Mouse (Mus musculus) B cell, adult 2 months (primary cell): Measurements from ENCODE around the gene Kalrn.

ENCODE experiments used
- DNase-seq, 2 experiments: peaks; one replicate each; pipeline ENCODE4 v3.0.0; 2022

Kalrn gene

DNA sequence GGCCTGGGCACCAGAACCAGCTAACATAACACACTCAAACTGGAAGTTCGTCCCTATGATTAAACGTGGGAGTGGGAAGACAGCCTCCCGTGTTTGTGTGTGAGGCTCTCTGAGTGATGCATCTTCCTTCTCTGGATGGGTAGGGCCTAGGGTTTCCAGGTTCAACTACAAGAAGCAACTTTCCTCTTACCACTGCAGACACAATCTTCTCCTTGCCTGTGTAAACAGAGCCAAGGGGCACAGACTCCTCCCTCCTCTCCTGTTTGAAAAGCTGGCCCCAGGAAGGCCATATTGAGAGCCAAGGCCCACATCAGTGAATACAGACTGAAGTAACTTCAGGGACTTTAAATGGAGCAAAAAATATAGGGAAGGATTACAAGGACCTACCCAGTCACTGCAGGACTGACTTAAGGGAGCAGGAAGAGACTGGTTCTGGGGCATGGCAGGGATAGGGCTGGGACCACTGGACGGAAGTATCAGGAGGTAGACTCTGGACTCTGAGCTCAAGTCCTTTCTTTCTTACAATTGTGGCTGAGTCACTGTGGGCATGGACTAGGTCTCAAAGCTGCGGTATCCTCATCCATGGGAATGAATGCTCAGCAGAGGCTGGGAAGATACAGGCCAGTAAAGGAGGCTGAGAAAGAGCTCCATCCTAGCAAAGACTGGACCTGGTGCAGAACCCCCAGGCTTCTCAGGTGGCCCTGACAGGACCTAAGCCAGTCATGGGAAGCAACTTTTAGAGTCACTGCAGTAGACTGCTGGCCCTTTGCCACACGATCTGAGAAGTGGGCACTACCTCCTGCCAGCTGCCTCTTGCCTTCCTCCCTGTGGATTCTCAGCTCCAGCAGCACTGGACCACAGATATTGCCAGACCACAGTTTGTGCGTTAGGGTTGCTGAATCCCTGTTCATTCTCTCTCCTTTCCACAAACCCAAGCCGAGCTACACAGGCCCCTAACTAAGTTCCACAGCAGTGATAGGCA is 228.1 kb downstream of the Kalrn start:
- DNase-seq: no peak

DNA sequence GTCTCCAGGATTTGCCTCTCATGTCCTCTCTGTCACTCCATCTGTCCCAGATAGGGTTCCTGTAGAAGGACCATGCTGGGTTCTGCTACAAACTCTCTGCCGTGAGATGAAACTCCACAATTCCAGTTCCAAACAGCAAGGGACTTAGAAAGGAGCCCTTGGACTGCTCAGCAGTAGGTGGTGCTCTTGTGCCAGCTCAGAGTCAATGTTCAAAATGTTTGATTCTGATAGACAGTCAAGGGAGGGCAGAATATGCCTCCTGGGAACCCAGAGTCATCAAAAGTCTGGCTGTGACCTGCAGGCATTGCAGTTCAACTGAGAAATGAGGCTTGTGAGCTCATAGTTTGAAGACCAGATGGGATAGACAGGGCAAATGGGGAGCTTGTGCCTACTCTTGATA is 229.4 kb downstream of the Kalrn start:
- no peak for DNase-seq

DNA sequence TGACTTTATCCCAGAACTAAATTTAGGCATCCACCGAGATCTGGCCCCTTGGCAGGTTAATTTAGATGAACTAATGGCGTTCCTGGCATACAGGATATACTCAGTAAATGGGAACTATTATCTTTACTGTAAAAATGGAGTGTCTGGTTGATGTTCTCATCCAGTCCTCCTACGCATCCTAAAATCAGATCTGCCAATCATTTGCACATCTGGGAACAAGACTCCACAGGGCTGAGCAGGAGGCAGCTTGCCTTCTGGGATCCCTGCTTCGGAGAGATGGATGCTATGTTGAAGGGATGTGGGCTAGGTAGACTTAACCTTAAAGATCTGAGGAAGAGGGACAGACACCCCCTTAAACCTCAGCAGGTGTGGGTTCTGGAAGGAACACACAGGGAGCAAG is 230.2 kb downstream of the Kalrn start:
- no peak for DNase-seq

DNA sequence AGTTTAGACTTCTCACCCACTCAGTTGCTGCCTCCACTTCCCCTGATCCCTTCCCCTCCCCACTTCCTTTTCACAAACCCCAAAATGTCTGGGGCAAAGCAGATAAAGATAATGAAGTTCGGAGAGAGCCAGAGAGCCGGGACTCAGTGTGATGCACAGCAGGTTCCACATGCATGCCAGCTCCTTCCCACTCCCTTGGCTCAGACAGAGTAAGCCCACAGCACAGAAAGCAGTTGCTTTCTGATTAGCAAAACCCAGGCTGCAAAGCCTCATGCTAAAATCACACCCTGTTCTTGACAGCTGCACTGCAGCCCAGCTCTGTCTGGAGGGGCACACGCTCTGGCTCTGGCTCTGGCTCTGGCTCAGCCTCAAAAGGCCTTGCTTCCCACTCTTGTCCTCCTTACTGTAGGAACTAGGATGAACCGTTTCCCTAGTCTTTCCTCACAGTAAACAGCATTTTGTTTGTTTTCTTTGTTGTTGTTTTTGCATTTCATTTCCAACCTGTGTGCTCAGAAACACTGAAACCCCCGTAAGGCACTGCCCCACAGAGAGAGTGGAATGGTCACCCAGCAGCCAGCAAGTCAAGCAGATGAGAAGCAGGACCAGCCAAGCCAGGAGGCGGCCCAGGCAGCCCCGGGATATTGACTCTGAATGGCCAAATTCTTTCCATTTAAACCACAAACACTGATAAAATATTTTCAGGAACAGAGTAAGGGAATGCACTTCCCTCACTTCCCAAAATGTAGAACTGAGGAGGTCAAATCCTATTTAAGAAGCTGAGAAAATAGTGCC is 230.8 kb downstream of the Kalrn start:
- no peak for DNase-seq

DNA sequence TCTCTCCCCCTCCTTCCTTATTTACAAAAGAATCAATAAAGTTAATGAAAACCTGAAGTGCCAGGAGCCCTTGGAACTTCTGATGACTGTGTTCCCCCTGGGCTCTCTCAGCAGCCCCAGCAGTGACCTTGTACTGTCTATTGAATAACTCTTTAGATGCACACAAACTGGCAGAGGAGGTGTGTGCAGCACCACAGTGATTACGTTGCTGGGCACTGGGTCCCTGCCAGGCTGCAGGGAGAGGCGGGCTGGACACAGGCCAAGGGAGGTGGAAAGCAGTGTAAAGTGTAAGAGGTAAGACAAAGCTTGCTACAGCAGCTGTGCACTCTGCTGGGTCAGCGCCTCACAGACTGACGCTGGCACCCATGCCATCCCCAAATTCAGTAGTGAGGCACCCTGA is 238.4 kb downstream of the Kalrn start:
- DNase-seq: no peak

DNA sequence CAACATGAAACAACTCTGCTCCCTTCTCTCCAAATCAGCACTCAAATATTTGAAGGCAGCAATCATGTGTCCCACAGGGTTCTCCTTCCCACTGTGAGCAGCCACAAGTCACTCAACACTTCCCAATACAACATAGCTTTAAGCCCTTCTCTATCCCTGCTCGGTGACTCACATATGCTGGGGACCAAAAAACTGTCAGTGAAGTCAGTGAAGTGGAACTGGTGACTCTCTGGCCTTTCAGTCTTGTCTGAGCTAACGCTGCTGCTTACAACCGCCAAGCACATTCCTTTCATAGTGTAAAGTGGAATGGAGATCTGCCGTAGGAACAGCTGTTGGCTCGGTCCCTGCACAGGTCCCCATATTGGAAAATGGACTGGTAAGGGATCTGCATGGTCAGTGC is 241.7 kb downstream of the Kalrn start:
- DNase-seq: no peak

DNA sequence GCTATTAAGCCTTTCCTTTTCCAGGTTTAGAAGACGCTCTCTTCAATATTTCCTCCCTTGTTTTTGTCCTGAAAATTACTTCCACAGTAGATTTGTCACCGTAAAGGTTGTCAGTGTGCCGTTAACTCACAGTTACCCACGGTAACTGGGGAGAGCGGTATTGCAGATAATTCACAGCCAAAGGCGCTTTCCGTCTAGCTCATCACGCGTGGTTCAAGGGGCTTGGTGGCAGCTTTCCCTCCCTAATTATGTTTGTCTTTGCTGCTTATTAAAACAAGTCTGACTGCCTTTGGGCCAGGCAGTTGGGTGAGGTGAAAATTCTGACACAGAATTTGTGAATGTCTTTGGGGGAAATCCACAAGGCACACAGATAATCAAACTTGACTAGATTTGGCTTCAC is 243.5 kb downstream of the Kalrn start:
- no peak for DNase-seq

DNA sequence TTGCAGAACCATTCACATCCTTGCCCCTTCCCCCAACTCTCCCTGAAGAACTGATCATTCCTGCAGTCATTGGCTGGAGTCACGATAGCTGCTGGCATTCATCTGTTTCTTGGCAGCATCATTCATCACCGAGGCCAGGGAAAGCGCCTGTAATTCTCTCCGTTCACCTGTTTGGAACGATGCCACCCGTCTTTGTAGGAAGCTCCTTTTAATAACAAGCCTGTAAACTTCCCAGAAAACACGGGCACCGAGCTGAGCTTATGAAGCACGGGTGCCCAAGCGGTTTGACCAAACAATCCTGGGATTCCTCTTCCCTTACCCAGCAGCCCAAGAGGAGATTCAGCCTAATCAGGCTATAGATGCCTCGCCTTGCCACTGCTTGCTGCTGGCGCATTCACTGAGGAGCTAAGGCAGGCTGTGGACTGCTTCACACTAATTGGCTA is 243.9 kb downstream of the Kalrn start:
- DNase-seq: no peak

DNA sequence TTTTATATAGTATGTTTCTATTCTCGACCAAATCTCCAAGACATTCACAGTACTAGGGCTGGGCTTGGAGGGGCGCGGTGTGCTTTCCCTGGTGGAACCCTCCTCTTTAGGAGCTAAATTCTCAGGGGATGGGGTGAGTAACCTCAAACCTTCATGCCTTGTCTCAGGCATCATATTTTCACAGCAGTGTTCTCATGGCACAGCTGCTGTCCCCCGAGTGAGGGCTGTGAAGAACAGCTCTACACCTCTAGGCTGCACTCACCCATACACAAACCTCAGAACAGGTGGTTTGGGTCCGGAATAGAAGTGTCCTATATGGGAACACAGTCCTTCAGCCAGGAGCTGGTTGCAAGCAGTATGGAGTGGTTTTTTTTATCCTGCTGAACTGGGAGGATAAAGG is 245.4 kb downstream of the Kalrn start:
- DNase-seq: no peak

DNA sequence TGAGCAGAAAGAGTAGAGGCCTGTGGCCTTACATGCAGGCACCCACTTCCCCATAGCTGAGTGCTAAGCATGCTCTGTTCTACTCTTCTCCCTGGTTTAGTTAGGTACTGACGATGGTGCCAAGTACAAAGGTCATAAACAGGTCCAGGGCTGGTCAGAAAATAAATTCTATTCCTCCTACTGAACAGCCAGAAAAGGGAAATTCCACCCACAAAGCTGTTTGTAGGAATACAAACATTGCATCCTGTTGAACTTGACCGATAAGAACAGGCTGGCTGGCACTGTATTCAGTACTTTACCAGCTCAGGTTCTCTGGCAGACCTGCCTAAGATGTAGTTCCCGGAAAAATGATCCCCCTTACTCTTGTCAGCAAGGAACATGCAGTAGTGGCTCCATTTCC is 247.5 kb downstream of the Kalrn start:
- DNase-seq: no peak

DNA sequence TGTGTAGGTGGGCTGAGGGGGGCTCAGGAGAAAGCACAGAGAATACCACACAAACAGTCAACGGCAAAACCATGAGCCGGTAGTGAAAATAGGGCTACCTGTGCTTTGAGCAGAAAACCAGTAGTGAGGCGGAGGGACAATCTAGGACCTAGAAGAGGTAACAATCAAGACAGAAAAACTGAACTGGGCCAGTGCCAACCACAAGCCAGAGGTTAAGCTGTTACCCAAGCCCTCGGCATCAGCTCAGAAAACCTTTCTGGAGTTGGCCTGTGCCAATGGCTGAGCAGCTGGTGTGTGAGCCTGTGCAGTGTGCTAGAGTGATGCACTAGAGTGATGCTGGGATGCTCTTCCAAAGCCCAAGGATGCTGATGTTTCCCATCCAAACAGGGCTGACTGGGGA is 248.2 kb downstream of the Kalrn start:
- no peak for DNase-seq

DNA sequence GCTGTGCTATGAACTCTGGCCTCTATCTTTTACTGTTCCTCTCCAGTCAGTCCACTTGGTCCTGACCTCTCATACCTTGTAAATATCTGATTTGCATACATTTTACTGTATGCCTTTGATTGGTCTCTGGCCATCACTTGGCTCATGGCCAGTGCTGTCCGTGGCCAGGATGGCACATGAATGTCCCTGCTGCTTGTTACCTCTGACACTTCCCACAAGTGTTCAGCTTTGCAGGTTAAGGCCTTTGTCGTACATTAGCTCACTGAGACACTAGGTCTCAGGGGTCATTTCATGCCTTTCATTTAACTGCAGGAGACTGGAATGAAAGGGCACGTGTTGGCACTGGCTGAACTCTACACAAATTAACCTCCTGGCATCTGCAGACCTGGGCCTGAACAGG is 248.6 kb downstream of the Kalrn start:
- DNase-seq: no peak

DNA sequence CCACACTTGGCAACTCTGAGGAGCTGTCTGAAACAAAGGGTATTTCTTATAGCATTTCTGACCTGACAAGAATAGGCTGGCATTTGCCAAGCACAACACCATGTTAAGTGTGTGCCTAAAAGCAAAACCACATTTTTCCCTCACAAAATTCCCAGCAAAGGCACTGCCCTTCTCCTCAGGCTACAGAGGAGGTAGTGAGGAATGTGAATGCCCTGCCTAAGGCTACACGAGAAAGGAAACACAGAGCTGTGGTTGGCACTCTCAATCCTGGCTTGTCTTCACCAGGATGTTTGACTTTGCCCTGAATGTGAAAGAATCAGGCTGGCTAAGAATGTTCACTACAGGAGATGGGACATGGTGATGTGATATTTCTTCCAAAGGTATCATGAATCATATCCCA is 249.8 kb downstream of the Kalrn start:
- DNase-seq: no peak

DNA sequence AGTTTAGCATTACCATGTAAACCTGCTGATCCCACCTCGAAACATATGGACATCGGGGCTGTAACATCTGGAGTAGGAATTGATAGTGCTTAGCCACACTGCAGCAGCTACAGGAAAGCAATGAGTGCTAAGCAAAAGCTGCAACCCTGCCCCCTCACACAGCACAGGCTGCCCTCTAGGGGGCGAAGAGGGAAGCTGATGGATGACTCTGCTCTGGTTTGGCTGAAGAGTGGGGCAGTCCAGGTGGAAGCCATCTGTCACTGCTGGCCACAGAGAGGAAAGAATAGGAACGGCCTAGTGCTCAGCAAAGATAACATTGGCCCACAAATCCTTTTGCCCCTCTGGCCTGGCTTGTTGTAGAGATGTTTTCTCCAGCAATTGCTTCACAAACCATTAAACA is 250.8 kb downstream of the Kalrn start:
- peak; percentile 10 to 21 for DNase-seq

DNA sequence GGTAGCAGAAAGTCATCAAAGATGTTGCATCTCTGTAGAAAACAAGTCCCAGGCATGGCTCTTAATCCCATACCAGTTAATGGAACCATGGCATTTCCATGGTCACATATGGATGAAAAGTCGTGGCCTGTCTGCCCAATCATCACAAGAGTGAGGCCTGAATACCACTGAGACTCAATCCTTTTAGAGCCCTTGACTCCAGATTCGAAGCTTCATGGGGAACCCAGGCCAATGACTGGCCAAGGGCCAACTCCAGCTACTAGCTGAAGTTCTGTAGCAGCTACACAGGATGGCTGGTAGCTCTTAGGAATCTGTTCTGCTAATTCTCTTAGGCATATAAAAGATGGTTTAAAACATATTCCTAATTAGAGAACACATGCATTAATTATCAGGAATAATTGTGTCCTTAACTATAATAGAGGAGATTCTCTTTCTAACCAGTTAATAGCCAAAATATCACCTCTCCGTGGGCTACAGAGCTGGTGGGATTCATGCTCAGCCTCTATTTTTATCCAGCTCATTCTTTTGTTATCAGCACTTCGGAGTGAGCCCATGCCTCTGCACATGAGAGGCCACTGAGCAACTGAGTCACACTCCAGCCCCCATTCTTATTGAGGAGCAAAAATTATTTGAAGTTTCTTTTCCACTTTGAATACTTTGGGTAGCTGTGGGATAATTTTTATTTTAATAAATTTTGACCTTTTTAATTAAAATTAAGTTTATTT is 252.1 kb downstream of the Kalrn start:
- DNase-seq: no peak

DNA sequence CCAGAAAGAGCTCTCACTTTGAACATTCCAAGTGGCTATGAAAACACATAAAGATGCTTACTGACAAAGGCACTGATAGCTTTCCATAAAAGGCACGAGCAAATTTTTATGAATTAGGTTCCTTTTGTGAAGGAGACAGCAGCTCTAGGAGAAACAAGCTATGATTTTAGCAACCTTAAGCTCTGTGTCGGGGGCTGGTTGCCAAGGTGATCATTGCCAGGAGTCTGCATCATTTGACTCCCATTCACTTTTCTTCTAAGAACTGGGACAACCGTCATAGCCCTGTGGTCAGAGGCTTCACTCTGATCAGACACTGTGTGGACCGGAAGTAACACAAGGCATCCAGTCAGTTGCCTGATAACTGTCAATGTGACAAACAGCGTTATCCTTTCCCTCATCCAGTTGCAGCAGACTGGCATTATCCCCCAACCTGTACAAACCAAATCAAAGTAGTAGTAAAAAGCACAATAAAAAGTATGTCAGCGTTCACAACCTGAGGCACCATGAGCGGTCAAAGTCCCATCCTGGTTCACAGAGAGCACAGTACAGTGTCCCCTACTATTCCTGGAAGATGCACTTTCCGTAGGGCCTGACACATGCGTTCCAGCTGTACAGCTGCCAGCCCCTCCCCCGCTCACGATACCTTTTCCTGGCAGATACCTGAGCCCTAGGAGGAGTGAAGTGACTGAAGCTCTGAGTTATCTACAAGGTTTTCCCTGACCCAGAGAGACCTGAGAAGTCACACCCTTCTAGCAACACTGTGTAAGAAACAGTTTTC is 253.1 kb downstream of the Kalrn start:
- DNase-seq: no peak

DNA sequence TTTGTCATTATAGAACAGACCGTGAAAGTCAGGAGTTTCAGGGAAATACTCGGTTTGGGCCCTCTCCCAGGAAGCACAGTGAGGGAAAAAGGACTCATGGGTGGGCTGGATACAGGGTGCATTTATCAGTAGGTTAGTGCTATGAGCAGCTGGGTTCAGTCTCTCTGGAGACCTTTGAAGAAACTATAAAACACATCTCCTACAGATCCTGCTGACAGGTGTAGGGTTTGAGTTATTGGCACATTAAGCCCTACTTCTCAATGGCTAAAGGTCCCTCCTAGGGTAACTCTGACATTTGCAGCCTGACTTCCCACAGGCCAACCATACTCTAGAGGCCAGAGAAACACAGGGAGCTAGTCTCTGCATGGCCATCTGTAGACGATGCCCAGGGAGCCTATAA is 256.2 kb downstream of the Kalrn start:
- no peak for DNase-seq

DNA sequence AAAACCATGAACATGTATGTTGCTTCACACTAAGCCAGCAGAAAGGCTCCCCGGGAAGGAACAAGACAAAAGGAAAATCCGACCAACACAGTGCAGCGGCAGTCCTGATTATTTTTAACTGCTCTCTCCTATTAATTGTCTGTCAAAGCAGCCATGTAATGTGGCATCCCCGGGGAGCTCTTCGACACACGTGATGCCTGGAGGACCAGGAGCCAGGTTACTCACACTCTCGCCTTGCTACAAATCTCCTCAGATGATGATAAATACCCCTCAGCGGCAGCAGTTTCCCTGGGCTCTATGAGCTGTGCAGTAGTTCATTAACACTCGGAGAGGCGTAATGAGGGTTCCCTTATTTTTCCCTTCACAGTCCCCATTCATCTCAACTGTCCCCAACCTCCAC is 257.1 kb downstream of the Kalrn start:
- DNase-seq: no peak

DNA sequence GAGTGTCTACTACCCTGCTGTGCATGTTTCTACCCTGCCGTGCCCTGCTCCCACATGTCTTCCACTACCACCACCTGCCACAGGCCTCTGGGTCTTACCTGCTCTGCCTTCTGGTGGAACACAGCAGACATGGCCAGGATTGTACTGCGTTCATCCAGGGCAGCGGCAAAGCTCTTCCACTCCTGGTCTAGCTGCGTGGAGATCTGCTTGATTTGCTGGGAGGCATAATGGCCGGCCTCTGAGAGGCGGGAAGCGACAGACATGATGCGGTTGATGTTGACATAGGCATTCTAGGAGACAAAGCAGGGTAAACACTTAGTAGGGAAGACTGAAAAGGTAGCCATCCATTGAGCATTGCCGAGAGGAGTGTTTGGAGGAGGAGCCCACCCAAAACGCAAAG is 259.3 kb downstream of the Kalrn start:
- no peak for DNase-seq

DNA sequence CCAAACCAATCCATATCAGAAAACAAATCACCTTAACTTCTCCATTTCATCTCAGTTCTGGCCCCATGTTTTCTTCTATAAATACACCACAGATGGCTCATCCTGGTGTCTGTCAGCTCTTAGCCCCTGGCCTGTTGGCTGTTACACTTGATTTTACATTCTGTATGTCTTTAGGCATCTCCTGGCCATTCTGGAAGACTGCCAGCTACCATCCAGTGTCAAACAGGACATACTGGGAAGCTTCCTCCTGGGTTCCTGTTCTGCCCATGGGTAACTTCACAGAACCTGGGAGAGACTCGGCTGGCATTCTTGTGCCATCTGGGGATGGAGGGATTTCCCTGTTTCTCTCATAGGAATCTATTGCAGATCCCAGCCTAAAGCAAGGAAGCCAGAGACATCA is 261.8 kb downstream of the Kalrn start:
- DNase-seq: no peak

DNA sequence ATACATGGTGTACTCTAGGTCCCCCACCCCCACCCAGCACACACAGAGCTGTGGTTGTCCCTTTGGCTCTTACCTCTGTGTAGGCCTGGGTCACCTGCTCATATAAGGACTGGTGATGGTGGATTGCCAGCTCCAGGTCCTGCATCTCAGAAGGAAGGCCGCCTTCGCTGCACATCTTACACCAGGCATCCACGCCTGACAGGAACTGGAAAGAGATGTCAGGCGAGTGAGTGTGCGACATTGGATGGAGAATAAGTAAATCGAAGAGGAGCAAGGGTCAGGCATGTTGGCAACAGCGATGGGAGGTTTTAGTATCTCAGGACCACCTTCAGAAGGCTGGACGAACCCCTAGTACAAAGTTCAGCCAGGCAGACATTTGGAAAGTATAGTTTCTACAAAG is 263.0 kb downstream of the Kalrn start:
- DNase-seq: no peak

DNA sequence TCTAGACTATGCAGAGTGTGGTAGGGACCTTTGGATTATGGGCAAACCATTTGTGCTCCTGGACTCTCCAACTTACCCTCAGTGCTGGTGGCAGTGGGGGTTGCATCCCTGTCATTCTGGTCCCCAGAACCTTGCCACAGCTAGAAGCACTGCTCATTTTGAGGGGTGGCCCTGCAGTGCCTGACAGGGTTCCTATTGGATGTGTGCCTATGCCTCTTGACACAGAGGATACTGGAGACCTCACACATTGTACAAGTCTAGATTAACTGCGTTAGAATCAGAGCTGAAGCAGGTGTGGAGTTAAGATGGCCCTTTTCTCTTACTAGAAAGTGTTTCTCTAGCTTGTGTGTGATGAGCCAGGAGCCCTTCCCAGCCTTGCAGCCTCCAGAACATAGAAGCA is 265.0 kb downstream of the Kalrn start:
- no peak for DNase-seq

DNA sequence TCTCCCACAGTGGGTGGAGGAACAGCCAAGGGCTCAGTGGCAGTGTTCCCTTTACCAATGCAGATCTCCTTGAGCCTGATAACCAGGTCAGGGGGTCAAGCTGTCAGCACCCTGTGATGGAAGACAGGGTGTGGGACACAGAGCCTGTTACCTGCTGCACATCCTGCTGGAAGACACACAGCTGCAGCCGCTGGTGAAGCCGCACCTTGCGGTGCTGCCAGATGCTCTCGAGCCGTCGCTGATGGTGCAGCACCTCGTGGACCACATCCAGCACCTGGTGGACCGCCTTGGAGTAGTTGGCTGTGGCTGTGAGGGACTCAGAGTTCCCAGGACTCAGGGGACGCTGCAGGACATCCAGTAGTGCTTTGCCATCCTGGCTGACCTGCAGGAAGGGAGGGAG is 265.9 kb downstream of the Kalrn start:
- DNase-seq: no peak
